Mouse (Mus musculus) adrenal gland, adult 8-10 months (tissue): ENCODE data around the gene Psmb8. TPM values are rescaled to one million over a fixed set of nuclear protein-coding genes. Genes with fewer than 3 reads are reported as not detected.

Experiments used
- DNase-seq: peaks from one replicate; pipeline ENCODE4 v3.0.0; 2022
- total RNA-seq, 4 experiments: library from RNA; stranded (reverse); gene quantifications; 2 replicates each; pipeline ENCODE4 v1.2.4; 2022

Gene Psmb8
- total RNA-seq, 4 experiments from 2014 or later, result 30.4 to 41.2 (median 36.4) TPM

GRCm38 (mm10) chr17:34249878-34250277 is 52.4 kb downstream of the Psmb8 start:
- DNase-seq, result no peak

Other genes starting within 250 kb of the Psmb8 start
- 1 to 10 TPM; 6.9 to 8.7 (median 7.6) TPM for gene B3galt4, start 246.2 kb upstream of the Psmb8 start, total RNA-seq
- gene Vps52, start 241.9 kb upstream of the Psmb8 start, total RNA-seq, result 10 to 100 TPM; 58.6 to 83.5 (median 69.6) TPM
- gene Rps18, start 241.7 kb upstream of the Psmb8 start, total RNA-seq, result 100 to 1,000 TPM; 668 to 711 (median 693) TPM
- gene H2-K1, start 197.4 kb upstream of the Psmb8 start, total RNA-seq, result 100 to 1,000 TPM; 493 to 638 (median 583) TPM
- gene Ring1, start 173.0 kb upstream of the Psmb8 start, total RNA-seq, result 10 to 100 TPM; 42.7 to 84.4 (median 60.7) TPM
- 100 to 1,000 TPM; 249 to 289 (median 271) TPM for gene H2-Ke6, start 169.7 kb upstream of the Psmb8 start, total RNA-seq
- gene Slc39a7, start 166.0 kb upstream of the Psmb8 start, total RNA-seq, result 100 to 1,000 TPM; 176 to 248 (median 200) TPM
- 10 to 100 TPM; 54.8 to 70.9 (median 62.7) TPM for gene Rxrb, start 165.9 kb upstream of the Psmb8 start, total RNA-seq
- gene Col11a2, start 158.3 kb upstream of the Psmb8 start, total RNA-seq, result 1 to 10 TPM in 3 of 4 experiments, under 1 TPM in 1; 0.55 to 1.7 (median 1.4) TPM
- 1 to 10 TPM in 1 of 4 experiments, under 1 TPM in 3; 0.24 to 1.1 (median 0.64) TPM for gene H2-Oa, start 105.4 kb upstream of the Psmb8 start, total RNA-seq
- gene H2-DMa, start 78.2 kb upstream of the Psmb8 start, total RNA-seq, result 10 to 100 TPM; 12.2 to 24.6 (median 21.1) TPM
- gene Brd2, start 75.1 kb upstream of the Psmb8 start, total RNA-seq, result 100 to 1,000 TPM; 185 to 240 (median 215) TPM
- 1 to 10 TPM; 2.0 to 4.5 (median 4.0) TPM for gene H2-DMb2, start 54.4 kb upstream of the Psmb8 start, total RNA-seq
- gene H2-DMb1, start 44.6 kb upstream of the Psmb8 start, total RNA-seq, result 10 to 100 TPM in 2 of 4 experiments, 1 to 10 TPM in 2; 5.2 to 11.5 (median 10.5) TPM
- 10 to 100 TPM; 19.5 to 22.2 (median 21.3) TPM for gene Tap1, start 10.2 kb upstream of the Psmb8 start, total RNA-seq
- 10 to 100 TPM; 16.7 to 30.6 (median 25.5) TPM for gene Psmb9, start 10.0 kb upstream of the Psmb8 start, total RNA-seq
- 10 to 100 TPM; 53.9 to 71.1 (median 67.2) TPM for gene Tap2, start 5.8 kb downstream of the Psmb8 start, total RNA-seq
- 1 to 10 TPM; 1.3 to 1.8 (median 1.5) TPM for gene H2-Ob, start 41.2 kb downstream of the Psmb8 start, total RNA-seq
- 100 to 1,000 TPM in 3 of 4 experiments, 10 to 100 TPM in 1; 62.4 to 146 (median 115) TPM for gene H2-Ab1, start 60.0 kb downstream of the Psmb8 start, total RNA-seq
- gene H2-Aa, start 90.1 kb downstream of the Psmb8 start, total RNA-seq, result 100 to 1,000 TPM in 3 of 4 experiments, 10 to 100 TPM in 1; 77.6 to 181 (median 140) TPM
- 100 to 1,000 TPM in 3 of 4 experiments, 10 to 100 TPM in 1; 83.6 to 191 (median 159) TPM for gene H2-Eb1, start 108.1 kb downstream of the Psmb8 start, total RNA-seq
- gene H2-Eb2, start 127.9 kb downstream of the Psmb8 start, total RNA-seq, result not detected
- under 1 TPM; 0.40 to 0.90 (median 0.57) TPM for gene Btnl2, start 157.1 kb downstream of the Psmb8 start, total RNA-seq
- not detected for gene Btnl1, start 179.4 kb downstream of the Psmb8 start, total RNA-seq
- 1 to 10 TPM; 1.7 to 8.6 (median 5.6) TPM for gene BC051142, start 201.1 kb downstream of the Psmb8 start, total RNA-seq